Mouse (Mus musculus) WW6 (cell line): ENCODE measurements around the gene Itga2b.

ENCODE experiments used
- DNase-seq: peaks from one replicate; pipeline ENCODE4 v3.0.0-alpha.2; 2013; ENCODE audit warnings: low read depth, low spot score

Gene Itga2b

DNA sequence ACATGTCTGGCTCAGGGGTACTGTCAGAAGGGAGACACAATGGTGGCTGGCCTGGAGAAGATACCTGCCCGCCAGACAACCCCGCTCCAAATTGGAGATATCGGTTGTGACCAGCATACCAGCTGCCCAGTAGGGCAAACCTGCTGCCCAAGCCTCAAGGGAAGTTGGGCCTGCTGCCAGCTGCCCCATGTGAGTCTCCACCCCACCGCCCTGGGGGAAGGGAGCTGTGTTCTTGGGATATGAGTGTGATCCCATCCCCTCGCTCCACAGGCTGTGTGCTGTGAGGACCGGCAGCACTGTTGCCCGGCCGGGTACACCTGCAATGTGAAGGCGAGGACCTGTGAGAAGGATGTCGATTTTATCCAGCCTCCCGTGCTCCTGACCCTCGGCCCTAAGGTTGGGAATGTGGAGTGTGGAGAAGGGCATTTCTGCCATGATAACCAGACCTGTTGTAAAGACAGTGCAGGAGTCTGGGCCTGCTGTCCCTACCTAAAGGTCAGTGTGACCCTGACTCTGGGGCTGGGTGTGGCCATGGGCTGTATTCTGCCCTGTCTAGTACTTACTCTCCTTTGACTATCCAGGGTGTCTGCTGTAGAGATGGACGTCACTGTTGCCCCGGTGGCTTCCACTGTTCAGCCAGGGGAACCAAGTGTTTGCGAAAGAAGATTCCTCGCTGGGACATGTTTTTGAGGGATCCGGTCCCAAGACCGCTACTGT lies 34.0 kb downstream of the Itga2b start:
- no peak for DNase-seq

DNA sequence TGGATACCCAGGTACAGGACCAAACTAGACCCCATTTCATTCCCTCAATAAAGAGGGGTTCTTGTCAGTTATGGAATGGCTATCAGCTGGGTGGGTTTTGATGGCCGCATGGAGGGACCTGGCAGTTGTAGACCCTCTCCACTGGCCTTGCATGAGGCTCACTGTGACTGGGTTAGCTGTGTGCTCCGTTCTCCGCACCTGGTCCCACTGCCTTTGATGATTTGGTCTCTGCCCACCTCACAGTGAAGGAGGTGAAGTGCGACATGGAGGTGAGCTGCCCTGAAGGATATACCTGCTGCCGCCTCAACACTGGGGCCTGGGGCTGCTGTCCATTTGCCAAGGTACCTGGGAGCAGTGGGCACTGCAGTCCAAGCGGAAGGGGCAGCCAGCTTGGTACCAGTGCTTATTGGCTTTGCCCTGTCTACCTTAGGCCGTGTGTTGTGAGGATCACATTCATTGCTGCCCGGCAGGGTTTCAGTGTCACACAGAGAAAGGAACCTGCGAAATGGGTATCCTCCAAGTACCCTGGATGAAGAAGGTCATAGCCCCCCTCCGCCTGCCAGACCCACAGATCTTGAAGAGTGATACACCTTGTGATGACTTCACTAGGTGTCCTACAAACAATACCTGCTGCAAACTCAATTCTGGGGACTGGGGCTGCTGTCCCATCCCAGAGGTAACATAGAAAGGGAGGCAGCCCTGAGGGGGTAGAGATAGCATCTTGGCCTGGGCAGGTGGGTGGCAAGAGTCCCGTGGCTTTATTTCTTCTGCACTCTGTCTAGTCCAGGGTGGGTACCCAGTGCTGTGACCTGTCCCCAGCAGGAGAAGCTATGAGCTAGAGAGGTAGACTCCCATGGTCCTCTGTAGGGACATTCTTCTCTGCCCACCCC lies 34.9 kb downstream of the Itga2b start:
- DNase-seq, result no peak

DNA sequence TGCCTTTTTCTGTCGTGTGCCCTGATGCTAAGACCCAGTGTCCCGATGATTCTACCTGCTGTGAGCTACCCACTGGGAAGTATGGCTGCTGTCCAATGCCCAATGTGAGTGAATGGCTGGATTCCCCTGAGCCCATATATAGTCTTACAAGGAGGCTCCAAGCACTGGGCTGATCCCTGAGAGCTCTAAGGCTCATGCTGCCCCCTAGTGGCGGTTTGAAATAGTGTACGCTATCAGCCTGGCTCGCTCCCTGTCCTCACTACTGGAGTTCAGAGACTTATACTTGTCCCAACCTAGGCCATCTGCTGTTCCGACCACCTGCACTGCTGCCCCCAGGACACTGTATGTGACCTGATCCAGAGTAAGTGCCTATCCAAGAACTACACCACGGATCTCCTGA lies 35.5 kb downstream of the Itga2b start:
- DNase-seq, result no peak

GRCm38 (mm10) chr11:102433866-102434265 lies 36.1 kb downstream of the Itga2b start:
- DNase-seq, result no peak

DNA sequence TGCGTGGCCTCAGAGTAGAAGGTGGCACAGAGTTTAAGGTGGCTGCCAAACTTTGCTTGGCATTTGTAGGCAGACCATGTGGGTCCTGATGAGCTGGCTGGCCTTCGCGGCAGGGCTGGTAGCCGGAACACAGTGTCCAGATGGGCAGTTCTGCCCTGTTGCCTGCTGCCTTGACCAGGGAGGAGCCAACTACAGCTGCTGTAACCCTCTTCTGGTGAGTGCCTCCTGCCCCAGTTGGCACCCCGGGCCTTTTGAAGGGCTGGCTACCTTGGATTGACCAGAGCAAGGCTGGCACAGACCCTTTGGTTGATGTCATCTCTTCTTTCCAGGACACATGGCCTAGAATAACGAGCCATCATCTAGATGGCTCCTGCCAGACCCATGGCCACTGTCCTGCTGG lies 37.0 kb downstream of the Itga2b start:
- no peak for DNase-seq

DNA sequence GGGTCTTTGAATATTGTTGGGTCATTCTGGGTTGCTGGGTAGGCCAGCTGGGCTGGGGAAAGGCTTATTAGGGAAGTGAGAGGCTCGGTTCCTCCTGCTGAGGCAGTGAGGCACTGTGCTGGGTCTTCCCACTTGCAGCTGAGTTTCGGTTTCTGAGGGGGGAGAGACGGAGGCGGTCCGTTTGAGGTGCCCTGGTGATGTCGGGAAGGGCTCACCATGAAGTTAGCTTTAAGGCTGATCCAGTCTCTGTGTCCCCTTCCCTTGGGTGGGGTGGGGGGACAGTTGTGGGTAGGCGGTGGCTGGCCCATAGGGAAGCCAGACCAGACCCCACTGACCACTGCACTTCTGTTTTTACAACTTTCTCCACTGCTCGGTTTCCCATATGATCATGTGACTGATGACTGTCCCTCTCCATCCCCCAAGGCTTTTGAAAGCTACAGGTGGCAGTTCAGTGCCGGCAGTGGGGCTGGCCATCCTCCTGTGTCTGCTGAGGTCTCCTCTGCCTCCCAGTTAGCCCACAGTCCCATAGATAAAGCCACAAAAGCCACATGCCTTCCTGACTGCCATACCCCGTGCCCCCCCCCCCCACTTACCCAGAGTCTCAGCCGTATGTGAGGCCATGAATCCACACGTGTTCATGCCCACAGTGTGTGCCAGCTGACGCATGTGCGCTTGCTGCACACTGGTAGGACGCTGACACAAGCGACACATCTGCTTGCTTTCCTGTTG lies 37.6 kb downstream of the Itga2b start:
- no peak for DNase-seq

DNA sequence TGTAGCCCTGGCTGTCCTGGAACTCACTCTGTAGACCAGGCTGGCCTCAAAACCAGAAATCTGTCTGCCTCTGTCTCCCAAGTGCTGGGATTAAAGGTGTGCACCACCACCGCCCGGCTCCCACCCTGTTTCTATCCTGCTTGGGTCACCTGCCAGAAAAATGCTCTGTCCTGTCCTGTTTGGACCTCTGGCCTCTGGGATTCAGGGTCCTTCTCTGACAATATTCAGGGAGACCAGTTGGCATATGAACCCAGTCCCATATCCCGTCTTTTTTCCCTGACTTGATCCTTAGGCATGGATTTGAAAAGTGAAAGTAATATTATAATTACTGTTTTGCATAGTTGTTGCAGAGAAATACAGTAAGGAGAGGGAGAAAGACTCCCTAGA lies 38.2 kb downstream of the Itga2b start:
- DNase-seq, result no peak

- no peak for DNase-seq
These were observed 38.8 kb downstream of the Itga2b start for GRCm38 (mm10) chr11:102431018-102431645.

GRCm38 (mm10) chr11:102430121-102431017 lies 39.6 kb downstream of the Itga2b start, which contains the start of gene Grn:
Grn (plus strand) TSS chr11:102430315.
- DNase-seq, result no peak

DNA sequence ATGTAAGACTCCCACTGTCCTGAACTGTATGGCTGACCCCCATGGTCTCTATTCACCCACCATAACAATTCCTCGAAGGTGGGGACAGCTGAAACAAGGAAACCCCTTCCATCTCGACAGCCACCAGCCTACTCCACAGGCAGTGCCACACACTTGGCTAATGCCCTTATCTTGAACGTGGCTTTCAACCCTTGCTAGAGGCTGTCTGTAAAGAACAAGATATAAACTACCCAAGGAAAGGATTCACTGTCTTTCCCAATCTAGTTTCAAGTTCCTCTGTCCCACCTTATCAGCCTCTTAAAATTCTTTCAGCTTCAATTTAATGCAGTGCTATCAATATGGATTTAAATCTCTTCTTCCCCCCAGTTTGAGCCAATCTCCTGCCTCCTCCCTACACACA lies 40.4 kb downstream of the Itga2b start:
- no peak for DNase-seq

- DNase-seq, result no peak
These were observed 40.9 kb downstream of the Itga2b start for GRCm38 (mm10) chr11:102428981-102429540.

DNA sequence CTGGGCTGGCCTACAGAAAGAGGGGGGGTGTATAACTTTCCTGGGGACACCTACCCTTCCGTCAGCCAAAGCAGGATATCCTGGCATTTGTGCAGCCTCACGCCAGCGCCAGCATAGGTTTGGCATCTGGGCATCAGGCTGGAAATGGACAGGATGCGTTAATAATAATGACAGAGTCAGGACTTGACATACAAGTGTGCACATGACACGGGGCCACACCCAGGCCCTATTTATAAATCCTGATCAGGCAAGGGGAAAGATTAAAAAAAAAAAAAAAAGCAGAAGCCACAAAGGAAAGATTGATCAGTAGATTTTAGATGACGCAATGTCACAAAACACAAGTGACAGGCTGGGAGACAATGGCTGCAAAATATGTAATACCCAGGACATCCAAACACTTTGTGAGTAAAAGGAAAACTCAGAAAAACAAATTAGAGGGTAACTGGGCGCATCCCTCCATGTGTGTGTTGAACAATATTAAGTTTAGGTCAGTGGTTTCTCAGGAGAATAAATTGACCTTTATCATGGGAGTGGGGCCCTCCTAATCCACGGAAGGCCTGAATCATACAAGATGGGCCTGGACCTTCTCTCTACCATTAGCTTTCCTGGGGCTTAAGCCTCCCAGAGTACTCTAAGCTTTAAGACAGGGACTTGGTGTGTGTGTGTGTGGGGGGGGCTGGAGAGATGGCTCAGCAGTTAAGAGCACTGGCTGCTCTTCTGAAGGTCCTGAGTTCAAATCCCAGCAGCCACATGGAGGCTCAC lies 44.2 kb downstream of the Itga2b start:
- DNase-seq, result no peak

- no peak for DNase-seq
These were observed 45.3 kb downstream of the Itga2b start for GRCm38 (mm10) chr11:102424666-102425065.

DNA sequence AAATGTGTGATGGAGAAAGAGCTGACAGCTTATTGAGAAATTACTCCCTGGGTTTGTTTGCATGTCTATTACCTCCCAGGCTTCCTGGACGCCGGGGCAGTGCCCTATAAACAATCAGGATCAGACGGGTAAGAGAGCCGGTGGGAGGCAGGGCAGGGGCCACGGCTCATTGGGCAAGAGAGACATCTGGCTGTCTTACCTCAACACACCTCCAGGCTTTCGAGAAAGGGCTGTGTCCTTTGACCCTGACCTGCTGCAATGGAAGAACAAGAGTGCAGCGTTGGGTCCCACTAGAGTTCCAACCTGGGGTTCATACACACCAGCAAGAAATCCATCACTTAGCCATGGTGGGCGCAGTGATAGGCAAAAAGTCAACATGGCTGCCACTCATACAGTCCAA lies 48.4 kb downstream of the Itga2b start:
- no peak for DNase-seq

DNA sequence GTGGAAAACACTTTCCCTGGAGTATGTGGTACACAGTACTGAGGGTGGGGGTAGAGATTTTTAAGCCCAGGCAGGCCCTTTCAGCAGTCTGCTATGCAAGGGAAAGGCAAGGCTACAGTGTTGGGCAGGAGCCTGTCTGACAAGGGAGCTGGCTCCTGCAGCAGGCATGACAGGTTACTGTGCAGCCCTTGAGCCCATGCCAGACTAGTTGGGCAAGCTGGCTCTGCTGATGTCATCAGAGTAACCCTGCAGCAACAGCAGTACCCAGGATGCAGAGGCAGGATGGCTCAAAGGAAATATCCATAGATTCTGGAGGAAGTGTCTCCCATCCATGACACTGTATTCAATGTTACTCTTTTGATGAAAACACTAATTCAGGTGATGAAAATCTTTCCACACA lies 51.0 kb downstream of the Itga2b start:
- DNase-seq, result no peak

GRCm38 (mm10) chr11:102417160-102417559 lies 52.8 kb downstream of the Itga2b start:
- no peak for DNase-seq

- DNase-seq, result no peak
These were observed 54.7 kb downstream of the Itga2b start for GRCm38 (mm10) chr11:102415034-102415802.

- DNase-seq, result no peak
These were observed 56.9 kb downstream of the Itga2b start for GRCm38 (mm10) chr11:102413059-102413458.

DNA sequence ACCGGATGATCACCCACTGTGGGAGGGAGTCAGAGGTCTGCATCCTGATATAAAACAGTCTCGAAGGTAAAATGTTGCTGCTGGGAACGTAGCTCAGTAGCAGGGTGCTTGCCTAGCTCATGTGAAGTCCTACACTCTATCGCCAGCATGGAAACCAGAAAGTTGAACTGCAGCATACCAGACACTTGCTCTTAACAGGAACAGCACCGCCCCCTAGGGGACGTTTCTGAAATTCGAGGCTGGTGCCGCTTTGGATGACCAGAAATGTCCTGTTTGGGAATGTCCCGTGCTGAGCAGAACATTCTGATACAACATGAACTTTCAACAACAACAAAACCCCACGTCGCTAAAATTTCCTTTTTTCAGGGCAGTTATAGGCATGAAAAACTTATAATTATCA lies 58.2 kb downstream of the Itga2b start:
- peak; percentile 66 for DNase-seq
